Mouse (Mus musculus) cerebellum, postnatal 4 days (tissue): ENCODE measurements around the gene Zfp189.

ENCODE experiments used
- DNase-seq, 2 experiments: peaks; one replicate each; pipeline ENCODE4 v3.0.0; 2022; ENCODE audit warnings: low spot score in 2 of 2, mixed read lengths in 1 of 2

Zfp189 gene

DNA sequence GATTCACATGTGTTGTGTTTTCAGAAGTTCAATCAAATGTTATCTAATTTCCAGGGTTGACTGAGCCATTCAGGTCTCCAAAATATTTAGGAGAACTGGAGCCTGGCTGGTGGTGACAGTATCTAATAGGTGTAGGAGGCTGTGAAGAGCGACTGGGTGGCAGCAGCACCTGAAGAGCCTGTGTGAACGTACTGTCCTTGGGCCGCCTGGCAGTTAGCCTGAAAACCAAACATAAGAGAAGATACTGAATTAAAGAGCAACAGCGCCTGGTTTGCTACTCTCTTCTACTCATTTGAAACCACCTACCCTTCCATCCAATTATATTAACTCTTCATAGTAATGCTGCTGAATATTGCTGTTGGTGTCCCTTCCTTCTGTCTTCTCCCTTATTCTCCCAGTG is 15.7 kb downstream of the Zfp189 start:
- DNase-seq: no peak

DNA sequence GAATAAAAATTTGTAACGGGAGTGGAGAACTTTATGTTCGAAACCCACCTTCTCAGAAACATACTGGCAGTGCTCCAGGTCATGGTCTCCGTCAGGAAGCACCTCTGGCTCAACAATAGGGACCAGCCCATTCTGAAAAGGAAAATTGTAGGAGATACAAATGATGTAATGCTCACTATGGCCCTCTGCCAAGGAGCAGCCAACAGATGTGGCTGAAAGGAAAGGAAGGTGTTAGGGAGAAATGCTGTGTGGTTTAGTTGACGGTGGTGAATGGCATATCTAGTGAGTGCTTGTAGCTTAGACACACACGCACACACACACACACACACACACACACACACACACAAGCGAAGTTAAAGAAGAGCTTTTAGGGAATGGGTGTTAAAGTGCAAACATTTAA is 18.7 kb downstream of the Zfp189 start:
- DNase-seq: no peak

DNA sequence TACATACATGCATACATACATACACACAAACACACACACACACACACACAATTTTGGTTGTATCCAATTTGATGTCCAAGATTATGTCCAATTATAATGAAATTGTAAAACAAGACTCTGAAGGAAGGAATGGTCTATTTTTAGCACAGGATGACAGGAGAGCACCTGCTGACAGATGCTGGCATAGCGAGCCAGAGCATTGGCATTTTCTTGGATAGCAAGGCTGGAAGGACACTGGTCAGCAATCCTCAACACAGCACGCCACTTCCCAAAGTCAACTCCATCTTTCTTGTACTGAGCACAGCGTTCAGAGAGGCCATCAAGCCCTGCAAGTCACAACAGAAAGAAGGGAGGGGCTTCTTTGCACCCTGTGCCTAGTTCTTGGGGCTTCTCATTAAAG is 20.0 kb downstream of the Zfp189 start:
- no peak for DNase-seq

DNA sequence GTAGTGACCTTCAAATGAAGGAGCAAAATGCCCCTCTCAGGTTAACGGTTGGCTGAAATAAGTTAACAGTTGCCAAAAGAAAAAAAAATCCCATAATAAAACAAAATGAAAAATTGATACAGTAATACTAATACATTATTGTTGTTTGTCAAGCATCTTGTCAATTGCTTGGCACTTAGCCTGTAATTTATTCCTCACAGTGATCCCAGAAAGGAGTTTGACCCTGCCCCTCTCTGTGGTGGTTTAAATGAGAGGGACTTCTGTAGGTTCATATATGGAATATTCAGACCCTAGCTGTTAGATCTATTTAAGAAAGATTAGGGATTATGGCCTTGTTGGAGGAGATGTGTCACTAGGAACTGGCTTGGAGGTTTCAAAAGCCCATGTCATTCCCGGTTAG is 25.1 kb downstream of the Zfp189 start:
- DNase-seq: no peak

DNA sequence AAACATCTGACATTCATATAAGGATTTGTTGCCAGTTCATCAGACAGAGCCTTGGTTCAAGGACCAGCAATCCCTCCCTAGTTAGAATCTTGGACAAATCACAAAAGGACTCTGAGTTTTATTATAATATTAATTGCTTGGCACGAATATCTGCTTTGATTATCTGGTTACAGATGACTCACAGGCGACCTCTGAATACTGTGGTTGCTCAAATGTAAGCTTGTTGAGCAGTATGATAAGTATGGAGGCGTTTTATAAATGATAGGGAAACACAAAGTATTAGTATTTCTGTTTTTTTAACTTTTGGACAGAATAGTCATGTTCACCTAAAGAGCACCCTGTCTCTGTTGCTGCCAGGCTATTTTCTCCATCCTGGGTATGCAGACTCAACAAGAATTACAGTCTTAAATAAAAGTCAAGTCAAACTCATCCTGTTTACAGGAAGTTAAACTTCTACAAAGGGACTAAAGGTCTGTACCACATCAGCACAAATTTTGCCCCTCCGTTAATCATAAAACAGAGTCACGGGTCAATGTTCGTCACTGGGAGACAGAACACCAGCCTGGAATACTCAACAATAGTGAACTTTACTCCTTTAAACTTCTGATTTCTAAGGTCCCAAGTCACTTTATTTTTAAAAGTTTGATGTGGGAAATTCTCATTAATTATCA is 26.0 kb downstream of the Zfp189 start:
- no peak for DNase-seq

DNA sequence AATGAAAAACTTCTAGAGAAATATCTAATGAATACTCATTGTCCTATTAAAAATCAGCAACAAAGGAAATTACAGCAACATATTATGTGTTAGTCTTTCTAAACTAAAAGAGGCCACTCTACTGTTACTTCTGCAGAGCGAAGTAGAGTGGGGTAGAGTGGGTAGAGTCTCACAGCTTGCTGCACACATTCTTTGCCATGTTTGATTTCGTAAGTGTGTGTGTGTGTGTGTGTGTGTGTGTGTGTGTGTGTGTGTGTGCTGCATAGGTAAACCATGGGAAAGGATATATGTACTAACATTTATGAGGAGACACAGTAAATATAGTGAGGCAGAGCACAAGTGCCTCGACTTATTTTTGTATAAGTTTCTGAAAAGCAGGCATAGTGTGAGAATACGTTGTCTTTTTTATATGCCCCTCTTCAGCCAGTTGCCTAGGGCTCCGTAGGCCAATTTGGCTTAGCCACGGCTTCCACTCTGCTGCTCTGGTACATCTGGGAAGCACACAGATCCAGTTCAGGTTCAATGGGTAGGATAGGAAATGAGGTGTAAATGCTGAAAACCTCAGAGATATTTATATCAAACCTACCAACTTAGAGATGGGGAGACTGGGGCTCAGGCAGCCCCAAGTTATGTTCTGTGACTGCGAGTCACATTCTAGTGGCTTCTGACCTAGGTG is 26.7 kb downstream of the Zfp189 start:
- no peak for DNase-seq

DNA sequence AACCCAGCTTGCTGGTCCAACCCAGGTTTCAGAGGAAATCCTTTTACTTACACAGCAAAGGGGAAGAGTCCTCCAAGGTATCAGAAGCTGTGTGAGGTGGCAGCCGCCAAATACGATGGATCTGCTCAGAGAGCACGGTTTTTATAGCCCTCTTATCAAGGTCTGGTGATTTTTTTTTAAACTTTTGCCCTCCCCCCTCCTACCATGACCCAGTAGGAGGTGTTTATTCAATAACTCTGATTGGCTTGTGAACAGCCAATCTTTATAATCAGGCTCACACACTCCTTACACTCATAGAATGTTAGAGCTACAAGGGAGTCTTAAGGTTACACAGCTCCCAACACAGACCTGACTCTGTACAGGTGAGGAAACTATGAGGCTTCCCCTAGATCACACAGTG is 28.4 kb downstream of the Zfp189 start, which contains the start of gene Aldob:
Aldob (minus strand) TSS at position 164 of the 400 bp plus-strand sequence.
- DNase-seq: no peak

DNA sequence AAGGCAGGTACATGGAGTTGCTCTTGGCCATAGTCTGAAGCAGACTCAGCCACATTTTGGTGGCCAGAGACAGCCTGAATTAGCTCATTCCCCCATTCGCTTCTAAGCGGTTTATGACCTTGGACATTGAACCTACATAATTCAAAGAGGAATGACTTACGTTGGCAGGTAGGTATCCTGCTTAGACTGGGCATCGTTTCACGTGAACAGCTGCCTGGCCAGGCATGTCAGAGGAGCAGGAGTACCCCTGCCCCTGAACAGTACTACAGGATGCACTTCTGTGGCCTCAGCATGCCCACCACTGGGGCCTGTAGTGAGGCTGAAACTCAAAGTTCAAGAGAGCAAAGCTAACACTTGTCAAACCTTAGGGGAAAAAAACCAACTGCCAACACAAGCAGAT is 32.4 kb downstream of the Zfp189 start:
- DNase-seq: no peak

DNA sequence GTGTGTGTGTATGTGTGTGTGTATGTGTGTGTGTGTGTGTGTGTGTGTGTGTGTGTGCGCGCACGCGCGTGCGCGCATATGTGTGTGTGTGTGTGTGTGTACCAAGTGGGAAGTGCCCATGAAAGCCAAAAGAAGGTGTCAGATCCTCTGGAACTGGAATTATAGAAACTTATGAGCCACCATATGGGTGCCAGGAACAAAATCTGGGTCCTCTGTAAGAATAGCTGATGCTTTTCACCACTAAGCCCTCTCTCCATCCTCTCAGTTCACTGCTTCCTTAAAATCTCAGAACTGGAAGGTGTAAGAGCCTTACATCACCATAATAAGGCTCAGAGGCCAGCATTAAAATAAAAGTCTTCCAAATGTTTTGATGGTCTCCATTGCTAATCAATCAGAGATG is 36.4 kb downstream of the Zfp189 start:
- DNase-seq: no peak

DNA sequence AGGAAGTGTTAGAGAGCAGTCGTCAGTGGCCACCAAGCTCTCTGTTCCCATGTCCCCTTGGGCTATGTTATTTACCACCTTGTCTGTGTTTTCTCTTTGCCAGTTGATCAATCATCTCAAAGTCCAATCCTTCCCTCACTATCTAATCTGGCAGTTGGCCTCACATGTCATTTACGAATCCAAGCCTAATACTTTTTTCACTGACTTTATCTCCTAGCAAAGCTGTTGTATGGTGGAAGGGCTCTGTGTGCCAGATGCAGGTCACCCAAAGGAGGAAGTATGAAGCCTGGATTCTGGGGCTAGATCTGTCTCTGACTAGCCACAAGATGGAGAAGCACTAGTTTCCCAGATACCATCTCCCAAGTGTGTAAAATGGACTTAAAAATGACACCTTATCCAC is 37.2 kb downstream of the Zfp189 start:
- DNase-seq: no peak

DNA sequence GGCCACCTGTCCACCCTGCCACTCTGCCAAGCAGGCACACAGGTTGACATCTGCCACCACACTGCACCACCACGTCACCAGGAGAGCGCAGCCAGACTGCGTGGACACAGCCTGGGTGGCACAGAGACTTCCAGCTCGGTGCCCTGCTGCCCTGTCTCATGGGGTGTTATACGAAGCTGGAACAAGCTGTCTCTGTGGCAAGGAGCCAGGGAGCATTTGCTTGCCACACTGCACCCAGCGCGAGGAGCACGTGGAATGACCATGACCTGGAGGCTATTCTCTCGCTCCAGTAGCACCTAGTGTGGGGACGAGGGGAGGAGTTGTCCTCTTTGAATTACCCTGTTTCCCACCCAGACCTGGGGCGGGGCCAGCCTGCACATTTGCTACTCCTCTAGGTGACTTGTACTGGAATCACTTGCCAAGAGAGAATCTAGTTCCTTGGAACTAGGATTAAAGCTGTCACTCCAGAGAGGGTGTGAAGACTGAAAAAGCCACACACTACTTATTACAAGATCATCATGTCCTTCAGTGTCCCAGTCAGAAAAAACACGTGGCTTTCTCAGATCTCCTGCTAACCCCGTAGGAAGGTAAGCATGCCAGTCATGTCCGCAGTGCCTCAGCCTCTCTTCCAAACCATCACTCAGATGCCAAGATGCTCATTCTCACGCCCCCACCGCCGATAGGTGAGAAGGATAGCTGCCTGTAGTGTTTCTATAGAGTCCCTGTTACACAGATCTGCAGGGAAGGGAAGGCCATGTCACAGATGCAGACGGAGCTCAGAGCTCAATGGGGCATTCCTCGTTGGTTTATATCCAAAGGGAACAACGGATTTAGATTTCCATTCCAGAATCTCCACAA is 39.2 kb downstream of the Zfp189 start:
- DNase-seq: peak; percentile 21 to 74

DNA sequence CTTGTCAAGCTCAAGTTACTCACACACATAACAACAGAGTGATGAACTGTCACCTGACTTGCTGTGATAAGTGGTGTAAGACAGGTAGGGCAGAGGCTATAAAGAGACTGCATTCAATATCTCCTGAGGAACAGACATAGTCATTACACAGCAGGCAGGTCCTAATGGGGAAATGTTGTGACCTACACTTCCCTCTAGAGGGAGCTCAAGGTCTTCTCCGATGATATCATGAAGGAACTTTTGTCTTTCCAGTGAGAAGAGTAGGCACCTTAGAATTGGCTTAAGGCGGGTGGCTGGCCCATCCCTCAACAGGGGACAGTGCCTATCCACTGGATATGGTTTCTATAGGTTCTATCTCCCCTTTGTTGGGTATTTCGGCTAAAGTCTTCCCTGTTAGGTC is 46.6 kb downstream of the Zfp189 start:
- peak in 1 of 2 experiments; percentile 47 for DNase-seq

DNA sequence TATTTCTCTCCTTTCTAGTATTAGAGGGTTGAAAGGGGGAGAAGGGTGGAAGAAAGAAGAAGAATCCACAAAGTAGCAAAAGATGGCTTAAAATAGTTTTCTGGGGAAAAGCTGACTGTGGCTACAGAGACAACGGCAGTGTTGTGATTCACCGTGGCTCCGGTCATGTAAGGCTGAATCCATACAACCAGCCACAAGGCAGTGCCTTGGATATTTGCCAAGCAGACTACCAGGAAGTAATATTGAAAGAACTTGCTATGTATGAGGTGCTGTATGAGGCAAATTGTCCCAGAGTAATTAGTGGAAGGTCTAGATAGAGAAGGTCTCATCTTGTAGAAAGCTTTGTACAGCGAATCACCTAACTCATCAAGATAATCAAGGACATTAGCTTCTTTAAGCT is 51.2 kb downstream of the Zfp189 start:
- DNase-seq: no peak
